Mouse (Mus musculus) bone marrow, adult 2 months (tissue): Measurements from ENCODE around the gene Ss18l1. TPM values are rescaled to one million over a fixed set of nuclear protein-coding genes. Genes with fewer than 3 reads are reported as not detected.

Experiments used
- H3K27ac ChIP-seq: fragments of 200-500 bp; 2 replicates; pipeline ENCODE4 v1.5.1; 2012; ENCODE audit warnings: low read depth, mild to moderate bottlenecking, control low read depth, inconsistent platforms, low read length; ENCODE audit not compliant: control insufficient read depth, poor library complexity, insufficient read depth
- H3K4me1 ChIP-seq: fragments of 200-500 bp; 2 replicates; pipeline ENCODE4 v1.6.1; 2011; ENCODE audit warnings: low read length; ENCODE audit not compliant: control insufficient read depth, insufficient read depth
- H3K4me3 ChIP-seq: fragments of 200-500 bp; replicated peaks from 2 replicates; pipeline ENCODE3; 2011; ENCODE audit warnings: mild to moderate bottlenecking, low read depth, low read length, control low read depth; ENCODE audit not compliant: control insufficient read depth
- CTCF ChIP-seq: fragments of 200-500 bp; IDR thresholded peaks from 2 replicates; pipeline ENCODE4 v1.5.1; 2011; ENCODE audit warnings: low read length, control low read depth; ENCODE audit not compliant: control insufficient read depth, insufficient read depth
- POLR2A ChIP-seq: fragments of 200-500 bp; IDR thresholded peaks from 2 replicates; pipeline ENCODE4 v1.6.1; 2011; ENCODE audit warnings: low read depth, mild to moderate bottlenecking, control low read depth, low read length, borderline replicate concordance; ENCODE audit not compliant: control insufficient read depth
- WGBS: fragments of 180-500 bp; shearing (Covaris S2); methylation state at CpG from one replicate; pipeline ENCODE4 v1.1.7; 2018; 5-methylcytosine and 5-hydroxymethylcytosine counted together
- polyA plus RNA-seq: library from polyadenylated mRNA; stranded (reverse); fragments of >200 nt; gene quantifications from 2 replicates; pipeline ENCODE4 v1.2.4, GENCODE M21; 2011; ENCODE audit warnings: low replicate concordance; ENCODE audit not compliant: missing spikeins, insufficient read depth, insufficient read length

The Ss18l1 gene
- polyA plus RNA-seq, 1 experiment: 1.9 TPM

DNA sequence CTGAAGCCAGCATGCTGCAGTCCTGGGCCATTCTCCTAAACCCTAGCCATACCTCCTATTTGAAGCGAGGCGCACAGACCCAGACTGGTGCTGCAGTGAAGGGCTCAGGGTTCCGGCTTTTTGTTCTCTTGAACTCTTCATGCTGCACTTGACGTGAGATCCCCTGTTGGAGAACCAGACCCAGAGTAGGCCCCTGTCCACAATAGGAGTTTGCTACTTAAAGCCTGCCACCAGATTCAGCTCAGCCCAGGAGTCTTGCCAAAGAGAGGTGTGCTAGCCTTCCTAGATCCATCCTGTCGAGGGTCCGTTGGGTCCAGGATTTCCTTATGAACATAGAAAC is 16.5 kb upstream of the Ss18l1 start:
- Histone ChIP-seq H3K27ac (no peak overlapping the region), H3K4me1 (peaks cover 2% of the 10 kb centered on the region; the same call in 1 of the 2 replicates), H3K4me3 (peak overlapping the region; percentile 92)
- WGBS: 31% methylated on average over 6 of the region's 6 CpGs
- no peak for TF ChIP-seq CTCF
- TF ChIP-seq POLR2A: no peak

DNA sequence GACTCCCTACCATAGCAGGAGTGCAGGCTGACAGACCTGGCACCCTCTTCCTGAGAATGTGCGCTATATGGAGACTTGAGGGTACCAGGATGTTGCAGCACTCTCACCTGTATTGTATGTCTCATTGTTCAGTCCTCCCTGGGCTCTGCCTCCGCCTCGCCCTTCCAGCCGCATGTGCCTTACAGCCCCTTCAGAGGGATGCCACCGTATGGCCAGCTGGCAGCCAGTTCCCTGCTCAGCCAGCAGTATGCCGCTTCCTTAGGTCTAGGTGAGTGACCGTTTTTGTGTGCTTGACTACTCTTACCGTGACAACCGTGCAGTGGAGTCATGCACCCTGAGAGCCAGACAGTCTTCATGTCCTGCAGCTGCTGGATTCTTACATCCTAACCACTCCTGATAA is 14.5 kb upstream of the Ss18l1 start:
- no peak for TF ChIP-seq POLR2A
- no peak for TF ChIP-seq CTCF
- WGBS: 86% methylated on average over 9 of the region's 9 CpGs
- Histone ChIP-seq H3K27ac (no peak overlapping the region), H3K4me3 (no peak overlapping the region), H3K4me1 (peaks cover 2% of the 10 kb centered on the region; the same call in 1 of the 2 replicates)

DNA sequence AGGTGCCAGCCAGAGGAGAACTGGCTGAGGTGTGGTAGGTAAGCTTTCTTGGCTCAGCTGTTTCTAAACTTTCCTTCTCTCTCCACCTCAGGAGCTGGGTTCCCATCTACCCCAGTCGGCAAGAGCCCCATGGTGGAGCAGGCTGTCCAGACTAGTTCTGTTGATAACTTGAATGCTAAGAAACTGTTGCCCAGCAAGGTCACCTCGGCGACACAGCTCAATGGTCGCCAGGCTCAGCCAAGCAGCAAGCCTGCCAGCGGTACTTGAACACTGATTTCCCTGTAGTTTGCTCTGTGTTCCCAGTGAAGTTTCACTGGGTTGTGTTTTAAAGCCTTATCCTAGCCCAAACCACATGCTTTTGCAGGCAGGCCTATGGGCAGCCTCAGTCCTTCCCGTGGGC is 11.0 kb upstream of the Ss18l1 start:
- peaks cover 2% of the 10 kb centered on the region; the same call in 1 of the 2 replicates for H3K4me1 ChIP-seq
- H3K27ac ChIP-seq: no peak overlapping the region
- 80% methylated on average over 6 of the region's 6 CpGs for WGBS
- no peak overlapping the region for H3K4me3 ChIP-seq
- TF ChIP-seq CTCF (no peak), POLR2A (no peak)

DNA sequence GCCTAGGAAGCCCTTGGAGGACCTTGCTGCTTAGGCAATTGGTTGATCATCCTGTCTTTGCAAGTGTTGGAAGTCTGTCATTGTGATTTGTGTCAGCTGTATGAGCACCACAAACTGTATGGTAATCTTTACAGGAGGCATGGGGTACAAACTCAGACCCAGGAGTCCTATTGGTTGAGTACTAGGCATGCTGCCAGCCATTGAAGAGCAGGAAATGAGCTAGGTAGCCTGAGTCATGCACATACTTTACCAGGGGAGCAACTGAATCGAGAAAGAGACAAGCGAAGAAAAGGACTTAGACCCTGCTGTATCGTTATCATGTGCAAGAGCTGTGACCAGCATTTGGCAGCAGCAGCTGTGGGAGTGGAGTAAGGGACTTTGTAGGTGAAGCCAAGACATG is 9.4 kb upstream of the Ss18l1 start:
- Histone ChIP-seq H3K4me3 (no peak overlapping the region), H3K4me1 (peaks cover 1% of the 10 kb centered on the region; the same call in 1 of the 2 replicates), H3K27ac (no peak overlapping the region)
- WGBS: 27% methylated on average over 3 of the region's 3 CpGs
- TF ChIP-seq CTCF (no peak), POLR2A (no peak)

DNA sequence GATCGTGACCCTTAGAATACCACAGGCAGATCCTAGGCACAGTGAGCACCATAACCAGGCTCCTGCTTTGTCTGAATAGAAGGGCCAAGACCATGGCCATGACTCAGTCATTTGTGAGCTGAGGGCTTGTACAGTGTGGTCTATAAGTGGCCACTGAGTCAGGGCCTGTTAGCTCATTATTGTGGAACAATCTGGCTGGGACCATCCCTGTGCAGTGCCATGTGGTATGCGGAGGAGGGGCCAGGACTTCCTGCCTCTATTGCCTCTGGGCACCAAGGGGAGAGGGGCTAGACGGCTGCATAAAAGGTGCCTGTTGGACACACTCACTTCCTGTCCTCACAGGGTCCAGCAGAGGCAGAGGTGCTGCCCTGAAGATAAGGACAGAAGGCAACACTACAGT is 8.4 kb upstream of the Ss18l1 start:
- TF ChIP-seq POLR2A (no peak), CTCF (no peak)
- WGBS: 61% methylated on average over 3 of the region's 3 CpGs
- Histone ChIP-seq H3K4me3 (no peak overlapping the region), H3K4me1 (no peaks in the 10 kb centered on the region), H3K27ac (no peak overlapping the region)

DNA sequence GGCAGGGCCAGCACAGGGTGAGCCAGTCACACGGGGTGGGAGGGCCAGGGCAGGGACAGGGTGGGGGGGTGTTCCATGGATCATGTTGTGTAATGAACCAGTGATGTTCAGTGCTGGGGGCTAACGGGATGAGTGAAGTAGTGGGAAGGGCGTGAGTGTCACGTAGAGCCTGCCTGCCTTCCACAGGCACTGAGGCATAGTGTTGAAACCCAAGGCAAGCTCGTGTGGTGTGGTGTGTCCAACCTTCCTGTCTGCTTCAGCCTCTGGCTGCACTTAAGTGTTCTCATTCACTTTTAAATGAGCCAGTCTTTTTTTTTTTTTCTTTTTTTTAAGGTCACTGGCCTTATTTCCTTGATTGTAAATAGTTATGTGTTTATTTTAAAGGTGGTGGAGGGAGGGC is 7.6 kb upstream of the Ss18l1 start:
- no peak for TF ChIP-seq CTCF
- TF ChIP-seq POLR2A: no peak

DNA sequence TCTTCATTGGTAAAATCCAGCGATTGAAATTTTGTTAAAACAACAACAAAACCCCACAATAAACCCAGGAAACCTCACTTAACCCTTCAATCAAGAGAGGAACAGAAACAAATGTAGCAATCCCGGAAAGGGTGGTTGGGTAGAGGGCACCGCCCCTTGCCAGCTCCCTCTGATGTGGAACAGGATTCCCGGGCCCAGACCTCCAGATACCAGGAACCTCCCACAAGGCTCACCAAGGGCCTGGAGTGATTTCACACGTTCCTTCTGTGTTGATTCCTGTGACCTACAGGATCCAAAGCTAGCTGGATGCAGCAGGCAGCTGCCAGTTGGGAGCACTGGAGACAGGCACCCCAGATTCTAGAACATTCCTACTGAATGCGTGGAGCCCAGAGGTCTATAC is 1.9 kb upstream of the Ss18l1 start:
- TF ChIP-seq CTCF (no peak), POLR2A (no peak)
- Histone ChIP-seq H3K4me3 (peak overlapping the region; percentile 14), H3K27ac (no peak overlapping the region), H3K4me1 (peaks cover 1% of the 10 kb centered on the region; the same call in 1 of the 2 replicates)
- 28% methylated on average over 6 of the region's 6 CpGs for WGBS

More for the DNA sequence above, 7.6 kb upstream of the Ss18l1 start:
- no peaks in the 10 kb centered on the region for H3K4me1 ChIP-seq
- no peak overlapping the region for H3K27ac ChIP-seq
- no peak overlapping the region for H3K4me3 ChIP-seq
- 39% methylated on average over 5 of the region's 5 CpGs for WGBS

DNA sequence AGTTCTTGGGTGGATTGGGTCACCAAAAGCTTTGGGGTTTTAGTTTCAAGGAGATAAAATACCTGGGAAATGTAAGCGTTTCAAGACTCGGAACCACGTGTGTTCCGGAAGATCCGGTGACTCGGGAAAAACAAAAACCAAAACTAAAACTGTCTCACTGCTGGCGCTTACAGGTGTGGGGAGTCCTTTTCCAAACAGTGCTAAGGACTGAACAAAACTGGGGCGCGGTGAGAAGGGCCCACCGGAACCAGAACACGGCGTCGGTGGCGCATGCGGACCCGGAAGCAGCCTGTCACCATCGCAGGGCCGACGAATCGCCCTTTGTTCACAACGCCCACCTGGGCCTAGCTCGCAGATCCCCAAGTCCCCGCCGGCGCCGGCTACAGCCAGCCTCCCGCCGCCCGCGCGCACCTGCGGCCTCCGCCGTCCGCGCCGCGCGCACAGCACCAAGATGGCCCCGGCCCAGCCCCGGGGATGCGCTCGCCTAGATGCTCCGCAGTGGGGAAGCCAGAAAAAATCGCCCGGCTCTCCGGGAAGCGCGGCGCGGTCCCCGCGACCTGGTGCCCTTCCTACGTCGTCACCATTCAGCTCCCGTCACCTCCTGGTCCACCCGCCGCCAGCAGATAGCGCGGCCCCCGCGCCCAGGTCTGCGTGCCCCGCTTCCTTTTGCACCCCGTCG is 593 bp upstream of the Ss18l1 start:
- Histone ChIP-seq H3K27ac (peak overlapping the region; percentile 93), H3K4me1 (peaks cover 1% of the 10 kb centered on the region; the same call in 1 of the 2 replicates), H3K4me3 (peak overlapping the region; percentile 92)
- under 1% methylated on average over 66 of the region's 66 CpGs for WGBS
- TF ChIP-seq CTCF: no peak
- no peak for TF ChIP-seq POLR2A
